Mouse (Mus musculus): ENCODE results near the gene Olah. TPM values are rescaled to one million over a fixed set of nuclear protein-coding genes. Genes with fewer than 3 reads are reported as not detected.

Gene Olah
- polyA plus RNA-seq, 1 experiment from 2014 or later = not detected

DNA sequence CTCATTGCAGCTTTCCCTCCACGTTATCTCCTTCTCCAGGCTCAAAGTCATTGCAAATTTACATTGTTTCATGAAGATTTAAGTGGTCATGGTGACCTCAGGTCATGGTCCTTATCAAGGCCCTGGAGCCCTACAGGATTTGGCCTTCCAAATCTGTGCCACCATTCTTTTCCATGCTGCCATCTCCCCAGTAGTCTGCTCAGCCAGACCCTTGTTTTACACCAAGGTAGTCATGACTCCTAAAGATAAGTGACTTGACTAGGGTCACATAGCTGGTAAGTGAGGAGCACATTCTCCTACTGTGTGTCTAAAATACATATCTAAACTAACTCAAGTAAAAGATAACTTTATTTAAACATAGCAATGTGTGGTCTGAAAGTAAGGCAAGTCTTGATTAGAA, 104.8 kb downstream of the Olah start:
- Histone ChIP-seq H3K27me3 (no peaks in the 10 kb centered on the region), H3K4me2 (replicated peaks) (no peak overlapping the region), H3K27ac (replicated peaks) (no peak overlapping the region), H3K4me1 (peaks cover 9% of the 10 kb centered on the region), H3K4me3 (no peak overlapping the region), H3K9ac (replicated peaks) (no peak overlapping the region), H3K9me3 (no peaks in the 10 kb centered on the region), H3K36me3 (no peaks in the 10 kb centered on the region)
- no peak for ATAC-seq (replicated peaks)
- 95% methylated on average over 1 of the region's 1 CpGs for WGBS

Other genes with a start within 250 kb of the Olah start
- 99.7 and 108 TPM in 2 replicates for gene Nmt2, start 113.0 kb downstream of the Olah start, polyA plus RNA-seq (2015; fragmentation: Nextera tagmentation; extraction: Ambion mirVana)
- 15.2 and 15.3 TPM in 2 replicates for gene Rpp38, start 64.6 kb downstream of the Olah start, polyA plus RNA-seq (2015; fragmentation: Nextera tagmentation; extraction: Ambion mirVana)
- 0.91 and 1.3 TPM in 2 replicates for gene Acbd7, start 61.0 kb downstream of the Olah start, polyA plus RNA-seq (2015; fragmentation: Nextera tagmentation; extraction: Ambion mirVana)
- gene Meig1, start 25.4 kb upstream of the Olah start, polyA plus RNA-seq (2015; fragmentation: Nextera tagmentation; extraction: Ambion mirVana) = 4.4 and 6.4 TPM in 2 replicates
- gene Dclre1c, start 26.9 kb upstream of the Olah start, polyA plus RNA-seq (2015; fragmentation: Nextera tagmentation; extraction: Ambion mirVana) = 8.7 and 9.9 TPM in 2 replicates
- gene Suv39h2, start 77.8 kb upstream of the Olah start, polyA plus RNA-seq (2015; fragmentation: Nextera tagmentation; extraction: Ambion mirVana) = 16.6 and 17.1 TPM in 2 replicates
- 7.9 and 8.1 TPM in 2 replicates for gene Gm45902, start 115.6 kb upstream of the Olah start, polyA plus RNA-seq (2015; fragmentation: Nextera tagmentation; extraction: Ambion mirVana)
- gene Hspa14, start 115.6 kb upstream of the Olah start, polyA plus RNA-seq (2015; fragmentation: Nextera tagmentation; extraction: Ambion mirVana) = 79.6 and 83.9 TPM in 2 replicates
- gene Cdnf, start 115.8 kb upstream of the Olah start, polyA plus RNA-seq (2015; fragmentation: Nextera tagmentation; extraction: Ambion mirVana) = 0.22 and 0.46 TPM in 2 replicates
- 58.9 and 60.4 TPM in 2 replicates for gene Fam107b, start 173.3 kb upstream of the Olah start, polyA plus RNA-seq (2015; fragmentation: Nextera tagmentation; extraction: Ambion mirVana)